Mouse (Mus musculus): ENCODE measurements around the gene Vamp5.

DNA sequence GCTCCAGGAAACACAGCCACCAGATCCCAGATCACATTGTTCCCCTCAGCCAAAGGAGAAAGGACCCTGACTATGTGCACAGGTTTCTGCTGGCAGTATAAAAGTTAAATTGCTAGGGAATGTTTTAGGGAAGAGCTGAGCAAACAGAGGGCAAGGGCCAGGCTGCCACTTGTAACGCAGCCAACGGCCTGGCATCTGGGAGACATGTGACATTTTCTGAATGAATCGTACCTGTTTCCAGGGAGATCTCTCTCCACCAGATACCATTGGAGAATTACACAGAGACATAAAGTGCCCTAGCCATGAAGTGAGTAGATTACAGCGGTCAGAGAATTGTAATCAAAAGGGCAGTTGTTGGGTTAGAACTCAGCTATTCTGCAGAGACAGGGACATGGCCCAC lies 7.1 kb downstream of the Vamp5 start:
- TF ChIP-seq GATA1 (IDR thresholded peaks at IDR 0.05; ENCODE audit: borderline replicate concordance, low read length) (no peak), CTCF (IDR thresholded peaks at IDR 0.05; ENCODE audit: low read depth, low read length) (no peak), GATA2 (IDR thresholded peaks at IDR 0.05; ENCODE audit: borderline replicate concordance, low read depth, low read length) (no peak)

Measured in G1E (cell line).